Mouse (Mus musculus): ENCODE measurements around the gene Gimap5. TPM values are rescaled to one million over a fixed set of nuclear protein-coding genes. Genes with fewer than 3 reads are reported as not detected.

The Gimap5 gene
- polyA plus RNA-seq, 1 experiment from 2014 or later: 5.2 TPM

DNA sequence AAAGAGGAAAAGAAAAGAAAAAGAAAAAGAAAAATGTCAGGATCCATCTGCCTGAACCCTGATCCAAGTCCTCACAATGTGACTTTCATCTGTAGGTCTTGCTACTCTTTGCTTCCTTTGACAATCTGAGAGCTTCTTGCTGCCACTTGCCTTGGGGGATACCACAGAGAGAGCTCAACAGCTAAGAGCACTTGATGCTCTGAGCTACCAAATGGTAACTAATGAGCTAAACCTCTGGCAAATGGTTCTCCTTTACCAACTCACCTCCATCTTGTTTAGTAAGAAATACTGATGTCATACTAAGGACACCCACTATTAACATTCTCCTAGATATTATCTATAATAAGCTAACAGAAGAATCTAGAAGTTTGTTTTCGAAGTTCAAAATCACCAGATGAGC is 12.3 kb upstream of the Gimap5 start:
- H3K36me3 ChIP-seq (ENCODE audit: control insufficient read depth, insufficient read depth, low read length): no peaks in the 10 kb centered on the region
- no peak overlapping the region for H3K4me3 ChIP-seq (ENCODE audit: low read depth, low read length)
- H3K9me3 ChIP-seq (ENCODE audit: control insufficient read depth, low read length): no peaks in the 10 kb centered on the region
- DNase-seq (ENCODE audit: low spot score): no peak
- no peak for ATAC-seq (ENCODE audit: low read depth)
- H3K27me3 ChIP-seq (replicated peaks; ENCODE audit: control insufficient read depth, insufficient read depth, low read length): no peaks in the 10 kb centered on the region
- no peak overlapping the region for H3K9ac ChIP-seq (ENCODE audit: low read depth, low read length)
- WGBS: 91% methylated on average over 1 of the region's 1 CpGs
- H3K4me2 ChIP-seq (ENCODE audit: low read depth, low read length): no peak overlapping the region
- no peaks in the 10 kb centered on the region for H3K4me1 ChIP-seq (ENCODE audit: control insufficient read depth, insufficient read depth, low read length)
- H3K27ac ChIP-seq (replicated peaks; ENCODE audit: low read depth, low read length): no peak overlapping the region

DNA sequence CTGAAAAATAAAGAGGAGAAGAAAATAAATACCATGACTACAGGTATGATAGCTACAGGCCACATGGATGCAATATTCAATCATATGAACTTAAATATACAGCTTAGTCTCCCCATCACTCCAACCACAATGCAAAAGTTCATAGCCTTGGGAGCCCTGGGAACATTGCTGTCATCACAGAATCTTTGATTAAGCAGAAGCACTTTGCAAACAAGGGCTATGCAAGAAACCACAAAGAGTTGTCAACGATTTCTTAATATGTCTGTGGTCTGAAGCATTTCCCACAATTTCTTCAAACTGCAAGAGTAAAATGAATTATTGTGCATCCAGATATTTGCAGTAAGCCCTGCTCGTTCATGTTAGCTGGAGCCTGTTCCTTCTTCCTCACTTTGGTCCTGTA is 8.9 kb upstream of the Gimap5 start:
- ATAC-seq (ENCODE audit: low read depth) (no peak), DNase-seq (ENCODE audit: low spot score) (no peak)
- Histone ChIP-seq H3K9ac (ENCODE audit: low read depth, low read length) (no peak overlapping the region), H3K4me1 (ENCODE audit: control insufficient read depth, insufficient read depth, low read length) (no peaks in the 10 kb centered on the region), H3K36me3 (ENCODE audit: control insufficient read depth, insufficient read depth, low read length) (no peaks in the 10 kb centered on the region), H3K4me2 (ENCODE audit: low read depth, low read length) (no peak overlapping the region), H3K27me3 (replicated peaks; ENCODE audit: control insufficient read depth, insufficient read depth, low read length) (peaks cover 10% of the 10 kb centered on the region), H3K9me3 (ENCODE audit: control insufficient read depth, low read length) (no peaks in the 10 kb centered on the region), H3K4me3 (ENCODE audit: low read depth, low read length) (no peak overlapping the region), H3K27ac (replicated peaks; ENCODE audit: low read depth, low read length) (no peak overlapping the region)
- 72% methylated on average over 2 of the region's 2 CpGs for WGBS

DNA sequence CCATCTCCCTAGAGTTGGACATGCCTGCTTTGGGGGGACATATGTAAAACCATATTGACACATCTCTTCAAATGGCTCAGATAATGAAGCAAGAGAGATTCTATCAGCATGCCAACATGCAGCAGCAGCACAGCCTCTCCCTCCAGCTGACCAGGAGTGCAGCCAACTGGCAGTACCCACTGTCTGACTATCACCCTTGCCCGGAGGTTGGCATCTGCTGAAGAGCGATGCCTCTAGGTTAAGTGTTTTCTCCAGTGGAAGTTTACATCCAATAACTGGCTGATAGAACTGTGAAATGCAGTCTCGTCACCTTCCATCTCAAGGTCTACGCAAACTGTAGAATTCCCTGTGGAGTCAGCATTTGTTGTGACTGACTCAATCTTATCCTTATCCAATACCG is 8.3 kb upstream of the Gimap5 start:
- peaks cover 17% of the 10 kb centered on the region for H3K27me3 ChIP-seq (replicated peaks; ENCODE audit: control insufficient read depth, insufficient read depth, low read length)
- H3K4me1 ChIP-seq (ENCODE audit: control insufficient read depth, insufficient read depth, low read length): 0 out of 2 replicates have a peak, but pooled peaks cover under 1% of the 10 kb centered on the region
- 90% methylated on average over 5 of the region's 5 CpGs for WGBS
- ATAC-seq (ENCODE audit: low read depth) (no peak), DNase-seq (ENCODE audit: low spot score) (no peak)
- H3K9ac ChIP-seq (ENCODE audit: low read depth, low read length): no peak overlapping the region
- no peaks in the 10 kb centered on the region for H3K9me3 ChIP-seq (ENCODE audit: control insufficient read depth, low read length)
- H3K36me3 ChIP-seq (ENCODE audit: control insufficient read depth, insufficient read depth, low read length): no peaks in the 10 kb centered on the region
- H3K4me3 ChIP-seq (ENCODE audit: low read depth, low read length): no peak overlapping the region
- H3K27ac ChIP-seq (replicated peaks; ENCODE audit: low read depth, low read length): no peak overlapping the region
- no peak overlapping the region for H3K4me2 ChIP-seq (ENCODE audit: low read depth, low read length)

DNA sequence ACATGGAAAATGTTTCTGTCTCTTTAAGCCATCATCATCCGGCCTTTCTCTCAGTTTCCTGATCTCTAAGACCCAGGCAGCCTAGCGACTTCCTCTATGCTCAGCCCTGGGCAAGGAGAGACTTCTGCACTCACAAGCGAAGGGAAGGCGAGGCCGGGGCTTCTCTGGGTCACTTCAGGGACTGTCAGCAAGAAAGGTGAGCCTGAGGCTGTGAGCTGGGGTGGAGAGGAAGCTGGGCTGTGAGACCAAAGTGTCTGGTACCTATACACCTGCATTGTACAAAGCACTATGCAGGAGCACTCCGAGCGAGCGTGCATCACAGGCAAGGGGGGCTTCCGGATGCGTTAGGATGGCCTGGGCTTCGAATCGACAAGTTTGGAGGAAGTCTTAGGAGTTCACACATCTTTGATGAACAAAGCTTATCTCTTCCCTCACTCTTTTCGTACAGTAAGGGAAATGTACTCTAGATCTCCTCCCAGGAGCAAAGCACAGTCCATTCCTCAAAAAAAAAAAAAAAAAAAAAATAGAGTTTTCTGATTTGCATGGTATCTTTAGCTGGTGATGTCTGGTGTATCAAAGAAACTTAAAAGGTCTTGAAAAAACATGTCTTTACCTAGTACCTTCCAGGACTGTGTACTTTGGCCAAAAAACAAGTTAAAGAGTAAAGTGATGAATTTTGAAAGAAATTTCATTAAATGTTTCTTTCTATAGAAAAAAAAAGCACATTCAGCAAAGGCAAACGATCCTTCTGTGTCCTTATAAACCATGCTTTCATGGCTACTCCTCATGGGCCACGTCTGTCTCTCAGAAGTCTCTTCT is 6.8 kb upstream of the Gimap5 start, which contains the start of gene Gimap1:
TSS of gene Gimap1 (plus strand) at position 94 of the 819 bp plus-strand sequence.
- Histone ChIP-seq H3K27ac (replicated peaks; ENCODE audit: low read depth, low read length) (no peak within 1 kb of the TSS), H3K9me3 (ENCODE audit: control insufficient read depth, low read length) (no peaks in the 10 kb centered on the region), H3K36me3 (ENCODE audit: control insufficient read depth, insufficient read depth, low read length) (no peaks in the 10 kb centered on the region), H3K4me1 (ENCODE audit: control insufficient read depth, insufficient read depth, low read length) (0 out of 2 replicates have a peak, but pooled peaks cover 5% of the 10 kb centered on the region), H3K27me3 (replicated peaks; ENCODE audit: control insufficient read depth, insufficient read depth, low read length) (peaks cover 30% of the 10 kb centered on the region), H3K4me2 (ENCODE audit: low read depth, low read length) (no peak within 1 kb of the TSS), H3K9ac (ENCODE audit: low read depth, low read length) (no peak within 1 kb of the TSS), H3K4me3 (ENCODE audit: low read depth, low read length) (no peak within 1 kb of the TSS)
- 71% methylated on average over 15 of the region's 15 CpGs for WGBS
- ATAC-seq (ENCODE audit: low read depth) (no peak), DNase-seq (ENCODE audit: low spot score) (no peak)

DNA sequence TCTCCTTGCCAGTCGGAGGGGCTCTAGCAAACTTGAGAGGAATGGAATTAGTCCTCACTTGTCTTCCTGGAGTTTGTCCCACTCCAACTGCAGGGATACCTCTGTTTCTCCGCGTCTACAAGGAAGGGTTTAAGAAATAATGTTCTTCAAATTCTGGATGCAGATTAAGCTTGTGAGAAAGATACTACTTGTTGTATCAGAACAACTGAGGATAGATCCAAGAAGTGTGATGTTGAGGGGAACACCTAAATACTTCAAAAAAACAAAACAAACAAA is 6.3 kb upstream of the Gimap5 start:
- Histone ChIP-seq H3K36me3 (ENCODE audit: control insufficient read depth, insufficient read depth, low read length) (no peaks in the 10 kb centered on the region), H3K9me3 (ENCODE audit: control insufficient read depth, low read length) (no peaks in the 10 kb centered on the region), H3K27ac (replicated peaks; ENCODE audit: low read depth, low read length) (no peak overlapping the region), H3K4me1 (ENCODE audit: control insufficient read depth, insufficient read depth, low read length) (0 out of 2 replicates have a peak, but pooled peaks cover 5% of the 10 kb centered on the region), H3K9ac (ENCODE audit: low read depth, low read length) (no peak overlapping the region), H3K4me3 (ENCODE audit: low read depth, low read length) (no peak overlapping the region), H3K4me2 (ENCODE audit: low read depth, low read length) (no peak overlapping the region), H3K27me3 (replicated peaks; ENCODE audit: control insufficient read depth, insufficient read depth, low read length) (peaks cover 31% of the 10 kb centered on the region)
- ATAC-seq (ENCODE audit: low read depth) (no peak), DNase-seq (ENCODE audit: low spot score) (no peak)
- WGBS: 84% methylated on average over 3 of the region's 3 CpGs

DNA sequence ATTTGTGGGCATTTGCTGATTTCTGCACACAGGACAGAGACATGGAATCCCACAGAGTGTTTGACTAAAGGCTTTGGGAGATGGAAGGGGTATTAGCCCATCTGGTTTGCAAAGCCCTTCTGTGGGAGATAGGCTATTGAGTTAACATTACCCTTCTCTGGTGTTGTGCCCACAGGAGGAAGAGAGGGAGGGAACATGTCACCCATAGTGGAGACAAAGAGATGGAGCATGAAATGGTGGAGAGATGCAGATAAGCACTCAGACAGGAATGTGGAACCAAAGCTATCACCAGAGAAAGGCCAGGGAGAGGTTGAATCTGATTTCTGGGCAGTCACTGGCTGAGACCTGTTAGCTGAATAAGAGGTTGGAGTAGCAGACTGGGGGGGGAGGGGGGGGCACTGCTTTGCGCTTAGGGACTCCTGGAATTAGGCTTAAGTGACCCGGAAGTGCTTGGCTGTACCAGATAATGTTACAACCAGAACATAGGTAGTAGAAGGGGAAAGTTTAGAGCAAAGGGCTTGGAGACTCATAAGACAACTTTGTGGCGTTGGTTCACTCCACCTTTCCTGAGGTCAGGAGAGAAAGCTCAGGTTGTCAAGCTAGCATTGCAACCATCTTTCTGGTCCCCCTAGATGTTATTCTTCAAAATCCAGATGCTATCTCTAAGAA is 5.4 kb upstream of the Gimap5 start:
- Histone ChIP-seq H3K9ac (ENCODE audit: low read depth, low read length) (no peak overlapping the region), H3K36me3 (ENCODE audit: control insufficient read depth, insufficient read depth, low read length) (no peaks in the 10 kb centered on the region), H3K27ac (replicated peaks; ENCODE audit: low read depth, low read length) (no peak overlapping the region), H3K27me3 (replicated peaks; ENCODE audit: control insufficient read depth, insufficient read depth, low read length) (peaks cover 37% of the 10 kb centered on the region), H3K4me2 (ENCODE audit: low read depth, low read length) (no peak overlapping the region), H3K4me3 (ENCODE audit: low read depth, low read length) (no peak overlapping the region), H3K9me3 (ENCODE audit: control insufficient read depth, low read length) (no peaks in the 10 kb centered on the region), H3K4me1 (ENCODE audit: control insufficient read depth, insufficient read depth, low read length) (0 out of 2 replicates have a peak, but pooled peaks cover 5% of the 10 kb centered on the region)
- DNase-seq (ENCODE audit: low spot score) (no peak), ATAC-seq (ENCODE audit: low read depth) (no peak)
- 68% methylated on average over 3 of the region's 3 CpGs for WGBS

DNA sequence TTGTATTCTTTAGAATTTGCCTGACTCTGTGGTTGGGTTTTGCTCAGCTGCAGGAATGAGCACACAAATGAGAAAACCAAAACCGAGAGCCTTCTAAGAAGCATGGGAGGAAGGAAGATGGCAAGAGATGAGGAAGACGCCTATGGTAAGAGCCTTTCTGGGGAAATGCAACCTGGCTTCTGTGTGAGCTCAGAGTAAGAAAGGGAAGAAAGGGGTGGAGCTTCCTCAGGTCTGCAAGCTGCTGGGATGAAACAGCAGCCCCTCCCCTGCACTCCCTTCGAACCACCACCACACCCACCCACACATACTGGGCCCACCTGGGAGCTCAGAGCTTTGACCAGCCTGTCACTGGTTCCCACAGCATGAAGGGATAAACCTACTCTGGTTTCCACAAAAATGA is 4.7 kb upstream of the Gimap5 start:
- Histone ChIP-seq H3K27ac (replicated peaks; ENCODE audit: low read depth, low read length) (no peak overlapping the region), H3K4me3 (ENCODE audit: low read depth, low read length) (no peak overlapping the region), H3K9me3 (ENCODE audit: control insufficient read depth, low read length) (no peaks in the 10 kb centered on the region), H3K27me3 (replicated peaks; ENCODE audit: control insufficient read depth, insufficient read depth, low read length) (peaks cover 41% of the 10 kb centered on the region), H3K9ac (ENCODE audit: low read depth, low read length) (no peak overlapping the region), H3K4me1 (ENCODE audit: control insufficient read depth, insufficient read depth, low read length) (0 out of 2 replicates have a peak, but pooled peaks cover 5% of the 10 kb centered on the region), H3K36me3 (ENCODE audit: control insufficient read depth, insufficient read depth, low read length) (no peaks in the 10 kb centered on the region), H3K4me2 (ENCODE audit: low read depth, low read length) (no peak overlapping the region)
- 34% methylated on average over 3 of the region's 3 CpGs for WGBS
- DNase-seq (ENCODE audit: low spot score): no peak
- ATAC-seq (ENCODE audit: low read depth): no peak

DNA sequence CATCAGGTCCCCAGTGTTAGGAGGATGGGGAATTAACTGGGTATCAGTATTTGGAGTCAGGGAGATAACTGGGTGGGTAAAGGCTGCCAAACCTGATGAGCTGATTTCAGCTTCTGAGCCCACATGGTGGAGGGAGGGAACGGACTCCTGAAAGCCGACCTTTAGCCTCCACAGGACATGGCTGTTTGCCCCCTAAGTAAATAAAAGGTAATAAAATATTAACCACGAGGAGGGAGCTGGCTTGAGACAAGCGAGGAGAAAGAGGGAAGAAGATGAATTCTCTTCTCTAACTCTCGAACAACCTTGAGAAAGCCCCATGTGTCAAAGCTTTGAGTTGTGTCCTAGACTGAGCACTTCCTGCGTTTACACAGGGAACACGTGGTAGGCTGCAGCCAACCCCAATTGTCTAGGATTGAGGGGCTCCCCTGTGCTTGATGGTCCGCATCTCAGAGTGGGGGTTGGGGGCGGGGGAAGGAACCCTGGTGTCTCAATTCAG is 4.2 kb upstream of the Gimap5 start:
- H3K27me3 ChIP-seq (replicated peaks; ENCODE audit: control insufficient read depth, insufficient read depth, low read length): peaks cover 41% of the 10 kb centered on the region
- H3K9me3 ChIP-seq (ENCODE audit: control insufficient read depth, low read length): no peaks in the 10 kb centered on the region
- 0 out of 2 replicates have a peak, but pooled peaks cover 5% of the 10 kb centered on the region for H3K4me1 ChIP-seq (ENCODE audit: control insufficient read depth, insufficient read depth, low read length)
- no peaks in the 10 kb centered on the region for H3K36me3 ChIP-seq (ENCODE audit: control insufficient read depth, insufficient read depth, low read length)
- H3K27ac ChIP-seq (replicated peaks; ENCODE audit: low read depth, low read length): no peak overlapping the region
- H3K9ac ChIP-seq (ENCODE audit: low read depth, low read length): no peak overlapping the region
- H3K4me3 ChIP-seq (ENCODE audit: low read depth, low read length): no peak overlapping the region
- DNase-seq (ENCODE audit: low spot score) (no peak), ATAC-seq (ENCODE audit: low read depth) (no peak)
- no peak overlapping the region for H3K4me2 ChIP-seq (ENCODE audit: low read depth, low read length)
- 31% methylated on average over 9 of the region's 9 CpGs for WGBS

All from embryonic facial prominence, embryonic 14.5 days (tissue).